Mouse (Mus musculus): ENCODE measurements around the gene Gm9844. TPM values are rescaled to one million over a fixed set of nuclear protein-coding genes. Genes with fewer than 3 reads are reported as not detected.

Gm9844 gene
- total and polyA plus RNA-seq, 2 experiments from 2014 or later: 0.65 to 6.7 TPM

DNA sequence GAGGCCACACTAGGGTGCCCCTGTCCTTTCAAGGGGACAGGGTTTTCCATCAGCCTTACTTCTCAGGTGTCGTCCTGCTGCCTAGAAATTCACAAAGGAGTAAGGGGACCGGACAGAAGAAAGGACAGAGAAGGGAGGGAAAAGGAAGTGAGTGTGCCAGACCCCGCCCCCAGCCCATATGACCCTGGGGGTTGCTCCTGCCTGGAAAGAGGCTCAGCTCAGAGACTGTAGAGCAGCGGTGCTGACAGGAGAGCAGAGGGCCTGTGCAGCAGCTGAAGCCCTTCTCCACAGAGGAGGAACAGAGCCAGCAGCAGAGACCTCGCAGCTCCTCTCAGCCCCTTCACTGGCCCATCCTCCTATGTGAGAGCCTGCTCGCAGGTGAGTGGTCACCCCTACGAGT lies 8.3 kb upstream of the Gm9844 start:
- no peak overlapping the region for H3K4me3 ChIP-seq (ENCODE audit: low read depth, low read length)
- no peak overlapping the region for H3K27ac ChIP-seq (ENCODE audit: low read depth)
- 25% methylated on average over 7 of the region's 7 CpGs for whole genome bisulfite sequencing
- TF ChIP-seq EP300 (IDR thresholded peaks at IDR 0.05; ENCODE audit: low read depth) (no peak), CTCF (IDR thresholded peaks at IDR 0.05; ENCODE audit: low read depth) (no peak)
- H3K4me2 ChIP-seq (ENCODE audit: low read depth, low read length): no peak overlapping the region
- no peak for DNase-seq (ENCODE audit: low spot score)
- no peaks in the 10 kb centered on the region for H3K27me3 ChIP-seq (ENCODE audit: control insufficient read depth, insufficient read depth, low read length)
- H3K36me3 ChIP-seq (replicated peaks; ENCODE audit: control insufficient read depth, insufficient read depth, low read length): no peaks in the 10 kb centered on the region
- no peak for ATAC-seq (ENCODE audit: insufficient read depth, low read depth)
- no peak overlapping the region for H3K9ac ChIP-seq (replicated peaks; ENCODE audit: low read depth, low read length)
- H3K4me1 ChIP-seq (ENCODE audit: control insufficient read depth, insufficient read depth): no peaks in the 10 kb centered on the region
- H3K9me3 ChIP-seq (replicated peaks; ENCODE audit: control insufficient read depth, low read length): no peaks in the 10 kb centered on the region

DNA sequence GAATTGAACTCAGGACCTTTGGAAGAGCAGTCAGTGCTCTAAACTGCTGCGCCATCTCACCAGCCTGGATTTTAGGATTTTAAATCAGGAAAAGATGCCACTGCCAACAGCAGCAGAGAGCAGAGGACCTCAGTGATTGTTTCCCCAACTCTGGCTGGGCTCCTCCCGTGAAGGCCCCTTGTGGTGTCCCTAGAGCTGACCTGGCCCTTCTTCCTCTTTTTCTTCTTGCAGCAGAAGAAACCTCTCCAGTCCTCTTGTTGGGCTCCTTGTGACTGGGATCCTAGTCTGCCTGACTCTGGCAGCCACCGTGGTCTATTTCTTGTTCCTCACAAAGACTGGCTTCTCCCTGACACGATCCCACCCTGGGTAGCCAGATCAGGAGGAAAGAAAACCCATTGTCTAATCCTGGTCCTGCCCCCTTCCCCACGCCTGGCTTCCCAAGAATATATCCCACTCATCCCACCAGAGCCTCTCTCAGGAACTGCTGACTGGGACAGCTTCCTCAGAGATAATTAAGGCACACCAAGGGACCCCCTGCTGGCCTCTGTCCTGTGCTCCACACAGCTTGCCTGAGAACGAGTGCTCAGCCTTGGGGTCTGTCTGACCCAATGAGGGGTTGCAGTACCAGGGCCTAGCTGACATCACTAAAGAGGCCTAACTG lies 5.4 kb upstream of the Gm9844 start:
- Histone ChIP-seq H3K36me3 (replicated peaks; ENCODE audit: control insufficient read depth, insufficient read depth, low read length) (no peaks in the 10 kb centered on the region), H3K4me1 (ENCODE audit: control insufficient read depth, insufficient read depth) (no peaks in the 10 kb centered on the region), H3K4me3 (ENCODE audit: low read depth, low read length) (no peak overlapping the region), H3K9me3 (replicated peaks; ENCODE audit: control insufficient read depth, low read length) (no peaks in the 10 kb centered on the region), H3K27ac (ENCODE audit: low read depth) (no peak overlapping the region), H3K27me3 (ENCODE audit: control insufficient read depth, insufficient read depth, low read length) (no peaks in the 10 kb centered on the region), H3K4me2 (ENCODE audit: low read depth, low read length) (no peak overlapping the region), H3K9ac (replicated peaks; ENCODE audit: low read depth, low read length) (no peak overlapping the region)
- ATAC-seq (ENCODE audit: insufficient read depth, low read depth) (no peak), DNase-seq (ENCODE audit: low spot score) (no peak)
- TF ChIP-seq EP300 (IDR thresholded peaks at IDR 0.05; ENCODE audit: low read depth) (no peak), CTCF (IDR thresholded peaks at IDR 0.05; ENCODE audit: low read depth) (no peak)
- WGBS: 40% methylated on average over 6 of the region's 6 CpGs

DNA sequence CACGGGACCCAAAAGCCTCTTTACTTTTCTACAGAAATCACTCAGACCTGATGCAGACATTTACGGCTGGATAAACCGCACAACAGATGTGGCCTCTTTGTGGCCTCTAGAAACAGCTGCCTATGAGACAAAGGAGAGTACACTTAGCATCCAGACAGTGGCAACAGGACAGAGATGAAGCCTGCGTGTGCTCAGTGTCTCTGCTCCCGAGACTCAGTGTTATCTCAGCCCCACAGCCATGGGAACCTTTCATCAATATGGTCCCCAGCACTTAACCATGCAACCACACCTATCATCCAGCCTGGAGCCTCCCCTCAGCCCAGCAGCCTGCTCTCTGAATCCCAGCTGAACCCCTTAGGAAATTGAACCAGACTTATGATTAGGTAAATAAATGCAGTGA lies 2.8 kb upstream of the Gm9844 start:
- Histone ChIP-seq H3K4me1 (ENCODE audit: control insufficient read depth, insufficient read depth) (no peaks in the 10 kb centered on the region), H3K36me3 (replicated peaks; ENCODE audit: control insufficient read depth, insufficient read depth, low read length) (no peaks in the 10 kb centered on the region), H3K27me3 (ENCODE audit: control insufficient read depth, insufficient read depth, low read length) (no peaks in the 10 kb centered on the region), H3K4me2 (ENCODE audit: low read depth, low read length) (no peak overlapping the region), H3K9ac (replicated peaks; ENCODE audit: low read depth, low read length) (no peak overlapping the region), H3K4me3 (ENCODE audit: low read depth, low read length) (no peak overlapping the region), H3K9me3 (replicated peaks; ENCODE audit: control insufficient read depth, low read length) (no peaks in the 10 kb centered on the region), H3K27ac (ENCODE audit: low read depth) (no peak overlapping the region)
- 64% methylated on average over 5 of the region's 5 CpGs for WGBS
- TF ChIP-seq CTCF (IDR thresholded peaks at IDR 0.05; ENCODE audit: low read depth): no peak
- no peak for TF ChIP-seq EP300 (IDR thresholded peaks at IDR 0.05; ENCODE audit: low read depth)
- DNase-seq (ENCODE audit: low spot score): no peak
- no peak for ATAC-seq (ENCODE audit: insufficient read depth, low read depth)

DNA sequence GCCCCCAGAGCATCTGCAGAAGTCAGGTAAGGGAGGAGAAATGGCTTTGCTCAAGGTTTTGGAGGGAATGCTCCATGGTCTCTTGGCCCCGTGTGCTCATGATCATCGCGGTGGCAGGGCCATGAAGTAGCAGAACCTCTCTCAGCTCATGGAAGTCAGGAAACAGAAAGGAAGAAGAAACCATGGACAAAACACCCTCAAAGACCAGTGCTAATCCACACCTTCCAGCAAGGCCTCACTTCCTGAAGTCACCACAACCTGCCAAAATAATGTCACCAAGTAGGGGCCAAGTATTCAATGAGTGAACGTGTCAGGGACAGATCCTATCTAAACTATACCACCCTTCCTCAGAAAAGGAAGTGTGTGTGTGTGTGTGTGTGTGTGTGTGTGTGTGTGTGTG lies 840 bp downstream of the Gm9844 start:
- WGBS: 71% methylated on average over 4 of the region's 4 CpGs
- H3K4me2 ChIP-seq (ENCODE audit: low read depth, low read length): no peak overlapping the region
- ATAC-seq (ENCODE audit: insufficient read depth, low read depth) (no peak), DNase-seq (ENCODE audit: low spot score) (no peak)
- TF ChIP-seq EP300 (IDR thresholded peaks at IDR 0.05; ENCODE audit: low read depth): no peak
- TF ChIP-seq CTCF (IDR thresholded peaks at IDR 0.05; ENCODE audit: low read depth): no peak
- no peak overlapping the region for H3K27ac ChIP-seq (ENCODE audit: low read depth)
- no peaks in the 10 kb centered on the region for H3K9me3 ChIP-seq (replicated peaks; ENCODE audit: control insufficient read depth, low read length)
- H3K4me1 ChIP-seq (ENCODE audit: control insufficient read depth, insufficient read depth): no peaks in the 10 kb centered on the region
- no peaks in the 10 kb centered on the region for H3K27me3 ChIP-seq (ENCODE audit: control insufficient read depth, insufficient read depth, low read length)
- H3K36me3 ChIP-seq (replicated peaks; ENCODE audit: control insufficient read depth, insufficient read depth, low read length): no peaks in the 10 kb centered on the region
- no peak overlapping the region for H3K9ac ChIP-seq (replicated peaks; ENCODE audit: low read depth, low read length)
- H3K4me3 ChIP-seq (ENCODE audit: low read depth, low read length): no peak overlapping the region

DNA sequence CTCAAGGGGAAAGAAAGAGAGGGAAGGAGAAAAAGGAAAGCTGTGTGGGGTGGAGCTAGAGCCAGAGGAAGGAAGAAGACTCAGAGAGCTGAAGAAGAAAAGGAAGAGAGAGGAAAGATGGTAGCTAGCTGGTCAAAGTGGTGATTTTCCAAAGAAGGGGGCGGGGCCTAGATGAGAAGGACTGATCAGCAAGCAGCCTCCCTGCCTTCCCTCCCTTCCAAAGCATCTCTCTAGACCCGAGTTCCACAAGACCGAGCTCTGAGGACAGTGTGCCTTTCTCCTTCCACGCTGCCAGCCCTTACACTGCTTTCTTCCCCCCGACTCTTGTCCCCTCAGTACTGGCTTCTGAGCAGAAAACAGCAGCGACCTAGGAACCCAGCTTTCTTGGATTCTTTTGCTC lies 2.1 kb downstream of the Gm9844 start:
- Histone ChIP-seq H3K27ac (ENCODE audit: low read depth) (no peak overlapping the region), H3K4me2 (ENCODE audit: low read depth, low read length) (no peak overlapping the region), H3K27me3 (ENCODE audit: control insufficient read depth, insufficient read depth, low read length) (0 out of 2 replicates have a peak, but pooled peaks cover under 1% of the 10 kb centered on the region), H3K4me3 (ENCODE audit: low read depth, low read length) (no peak overlapping the region), H3K9me3 (replicated peaks; ENCODE audit: control insufficient read depth, low read length) (no peaks in the 10 kb centered on the region), H3K9ac (replicated peaks; ENCODE audit: low read depth, low read length) (no peak overlapping the region), H3K4me1 (ENCODE audit: control insufficient read depth, insufficient read depth) (no peaks in the 10 kb centered on the region), H3K36me3 (replicated peaks; ENCODE audit: control insufficient read depth, insufficient read depth, low read length) (no peaks in the 10 kb centered on the region)
- no peak for TF ChIP-seq EP300 (IDR thresholded peaks at IDR 0.05; ENCODE audit: low read depth)
- TF ChIP-seq CTCF (IDR thresholded peaks at IDR 0.05; ENCODE audit: low read depth): no peak
- 27% methylated on average over 6 of the region's 6 CpGs for WGBS
- ATAC-seq (ENCODE audit: insufficient read depth, low read depth) (no peak), DNase-seq (ENCODE audit: low spot score) (no peak)

DNA sequence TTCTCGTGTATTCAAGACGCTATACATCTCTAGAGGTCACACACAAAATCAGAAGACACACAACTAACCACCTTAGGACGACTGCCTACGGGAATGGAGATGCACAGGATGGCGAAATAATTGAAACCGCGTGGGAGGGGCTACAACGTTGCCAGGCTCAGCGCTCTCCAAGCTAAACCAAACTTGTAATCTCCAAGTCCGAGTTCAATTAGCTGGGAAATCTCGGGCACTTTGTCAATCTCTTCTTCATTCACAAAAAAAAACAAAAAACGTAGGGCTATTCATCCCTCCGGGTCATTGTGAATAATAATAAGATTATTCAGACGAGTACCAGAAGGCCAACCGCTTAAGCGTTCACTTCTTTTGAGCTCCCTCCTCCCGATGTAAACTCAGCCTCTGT lies 7.1 kb downstream of the Gm9844 start:
- Histone ChIP-seq H3K4me3 (ENCODE audit: low read depth, low read length) (no peak overlapping the region), H3K9ac (replicated peaks; ENCODE audit: low read depth, low read length) (no peak overlapping the region), H3K4me1 (ENCODE audit: control insufficient read depth, insufficient read depth) (no peaks in the 10 kb centered on the region), H3K27me3 (ENCODE audit: control insufficient read depth, insufficient read depth, low read length) (peaks cover 13% of the 10 kb centered on the region; the same call in 1 of the 2 replicates), H3K27ac (ENCODE audit: low read depth) (no peak overlapping the region), H3K36me3 (replicated peaks; ENCODE audit: control insufficient read depth, insufficient read depth, low read length) (no peaks in the 10 kb centered on the region), H3K4me2 (ENCODE audit: low read depth, low read length) (no peak overlapping the region), H3K9me3 (replicated peaks; ENCODE audit: control insufficient read depth, low read length) (no peaks in the 10 kb centered on the region)
- ATAC-seq (ENCODE audit: insufficient read depth, low read depth) (no peak), DNase-seq (ENCODE audit: low spot score) (no peak)
- TF ChIP-seq EP300 (IDR thresholded peaks at IDR 0.05; ENCODE audit: low read depth) (no peak), CTCF (IDR thresholded peaks at IDR 0.05; ENCODE audit: low read depth) (no peak)
- WGBS: 57% methylated on average over 17 of the region's 17 CpGs

Measured in heart, postnatal 0 days (tissue).